Mouse (Mus musculus) heart, embryonic 14.5 days (tissue): Measurements from ENCODE around the gene Agpat4. TPM values are rescaled to one million over a fixed set of nuclear protein-coding genes. Genes with fewer than 3 reads are reported as not detected.

ENCODE experiments used
- ATAC-seq: fragments of 200-750 bp; cut with Nextera tagmentation; 2 replicates; pipeline ENCODE4 v1.8.0; 2017; ENCODE audit warnings: low read depth, moderate TSS enrichment; ENCODE audit not compliant: insufficient number of reproducible peaks, insufficient read depth, low FRiP score
- H3K27ac ChIP-seq, 2 experiments: fragments of 200-500 bp in 1 of 2; fragments of 300-500 bp in 1 of 2; sonication (generic) in 1 of 2; replicated peaks in 1 of 2; 2 replicates each; pipeline ENCODE4 v1.5.1; 2012 to 2014; ENCODE audit warnings: low read depth in 2 of 2, low read length in 2 of 2, control low read depth in 1 of 2, mild to moderate bottlenecking in 1 of 2, mixed read lengths in 1 of 2; ENCODE audit not compliant: control insufficient read depth in 1 of 2, insufficient read depth in 1 of 2
- H3K27me3 ChIP-seq: fragments of 300-500 bp; sonication (generic); 2 replicates; pipeline ENCODE4 v1.6.1; 2014; ENCODE audit warnings: mild to moderate bottlenecking, low read length, control low read depth; ENCODE audit not compliant: control insufficient read depth, insufficient read depth
- H3K36me3 ChIP-seq: fragments of 300-500 bp; sonication (generic); 2 replicates; pipeline ENCODE4 v1.6.1; 2014; ENCODE audit warnings: mild to moderate bottlenecking, control low read depth, low read length, mixed read lengths; ENCODE audit not compliant: control insufficient read depth, insufficient read depth
- H3K4me1 ChIP-seq, 2 experiments: fragments of 200-500 bp in 1 of 2; fragments of 300-500 bp in 1 of 2; sonication (generic) in 1 of 2; 2 replicates each; pipeline ENCODE4 v1.6.1; 2012 to 2014; ENCODE audit warnings: low read length in 2 of 2, control low read depth in 1 of 2, mixed read lengths in 1 of 2; ENCODE audit not compliant: control insufficient read depth in 2 of 2, insufficient read depth in 2 of 2
- H3K4me2 ChIP-seq: fragments of 300-500 bp; sonication (generic); 2 replicates; pipeline ENCODE4 v1.6.1; 2014; ENCODE audit warnings: mild to moderate bottlenecking, low read length
- H3K4me3 ChIP-seq, 2 experiments: fragments of 200-500 bp in 1 of 2; fragments of 300-500 bp in 1 of 2; sonication (generic) in 1 of 2; 2 replicates each; pipeline ENCODE4 v1.5.1; 2012 to 2014; ENCODE audit warnings: low read length in 2 of 2, mild to moderate bottlenecking in 2 of 2, control low read depth in 1 of 2, low read depth in 1 of 2, moderate library complexity in 1 of 2; ENCODE audit not compliant: control insufficient read depth in 1 of 2, insufficient read depth in 1 of 2
- H3K9ac ChIP-seq: fragments of 300-500 bp; sonication (generic); 2 replicates; pipeline ENCODE4 v1.6.1; 2014; ENCODE audit warnings: mild to moderate bottlenecking, low read length
- H3K9me3 ChIP-seq: fragments of 300-500 bp; sonication (generic); 2 replicates; pipeline ENCODE4 v1.6.1; 2016; ENCODE audit warnings: low read length, control low read depth; ENCODE audit not compliant: control insufficient read depth
- WGBS: fragments of 180-500 bp; shearing (Covaris S2); extraction: QIAGEN DNeasy Blood & Tissue Kit; methylation state at CpG from one replicate; pipeline ENCODE4 v1.1.7; 2014; 5-methylcytosine and 5-hydroxymethylcytosine counted together
- polyA plus RNA-seq: library from polyadenylated mRNA; unstranded; fragments of >200 nt; fragmentation: Nextera tagmentation; extraction: Ambion mirVana; gene quantifications from 2 replicates; pipeline ENCODE4 v1.2.1, GENCODE M21; 2014

The Agpat4 gene
- polyA plus RNA-seq, 1 experiment from 2014 or later, result 11.0 TPM

DNA sequence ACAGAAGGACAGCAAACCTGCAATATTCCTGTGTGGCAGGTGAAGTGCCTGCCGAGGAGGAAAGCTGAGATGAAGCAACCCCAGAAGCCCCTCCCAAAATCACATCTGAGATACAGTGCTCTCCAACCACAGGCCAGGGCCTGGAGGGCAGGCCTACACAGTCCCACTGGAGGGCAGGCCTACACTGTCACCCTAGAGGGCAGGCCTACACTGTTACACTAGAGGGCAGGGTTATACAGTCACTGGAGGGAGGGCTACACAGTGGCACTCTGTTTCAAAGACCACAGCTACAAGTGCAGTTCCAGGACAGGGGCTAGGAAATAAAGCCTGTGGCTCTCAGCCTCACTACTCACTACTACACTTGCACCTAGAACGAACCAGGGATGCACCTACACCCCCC, 143.4 kb downstream of the Agpat4 start:
- Histone ChIP-seq H3K27ac (no peak overlapping the region), H3K4me2 (no peak overlapping the region), H3K9ac (no peak overlapping the region), H3K36me3 (peaks cover 54% of the 10 kb centered on the region), H3K4me1 (peaks cover 6 to 13% of the 10 kb centered on the region in 2 experiments), H3K9me3 (no peaks in the 10 kb centered on the region), H3K27me3 (no peaks in the 10 kb centered on the region), H3K4me3 (no peak overlapping the region)
- WGBS, result 57% methylated on average over 2 of the region's 2 CpGs
- 0 out of 2 replicates have a peak, but pooled peaks have one; percentile 54 for ATAC-seq

DNA sequence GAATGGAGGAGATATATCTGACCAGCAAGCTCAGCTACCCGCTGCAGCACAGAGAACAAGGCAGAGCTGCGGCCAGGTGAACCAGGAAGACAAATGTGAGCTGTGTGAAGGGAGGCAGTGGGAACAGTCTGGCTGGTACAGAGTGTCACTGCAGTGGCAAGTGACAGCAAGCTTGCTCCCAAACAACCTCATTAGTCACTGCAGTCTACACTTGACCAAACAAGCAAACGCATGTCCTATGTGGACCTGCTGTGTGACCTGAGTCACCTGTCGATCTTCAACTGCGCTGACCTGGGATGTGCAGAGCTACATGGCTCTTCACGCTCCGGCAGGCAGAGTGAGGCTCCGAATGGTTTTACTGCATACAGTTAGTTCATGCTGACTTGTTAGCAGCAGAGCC, 144.3 kb downstream of the Agpat4 start:
- H3K27me3 ChIP-seq, result no peaks in the 10 kb centered on the region
- H3K9me3 ChIP-seq, result no peaks in the 10 kb centered on the region
- peaks cover 44% of the 10 kb centered on the region for H3K36me3 ChIP-seq
- no peak for ATAC-seq
- no peak overlapping the region for H3K4me2 ChIP-seq
- 95% methylated on average over 8 of the region's 8 CpGs for WGBS
- no peak overlapping the region for H3K9ac ChIP-seq
- no peak overlapping the region for H3K27ac ChIP-seq
- H3K4me3 ChIP-seq, result no peak overlapping the region
- peaks cover 10 to 18% of the 10 kb centered on the region in 2 experiments for H3K4me1 ChIP-seq

GRCm38 (mm10) chr17:12263787-12264186, 145.3 kb downstream of the Agpat4 start:
- Histone ChIP-seq H3K36me3 (peaks cover 36% of the 10 kb centered on the region), H3K27ac (0 out of 4 replicates have a peak overlapping the region, but pooled peaks of 1 of the 2 experiments have one; percentile 24), H3K4me1 (peaks cover 10 to 18% of the 10 kb centered on the region in 2 experiments), H3K4me3 (no peak overlapping the region), H3K9me3 (no peaks in the 10 kb centered on the region), H3K27me3 (no peaks in the 10 kb centered on the region), H3K4me2 (no peak overlapping the region), H3K9ac (no peak overlapping the region)
- ATAC-seq, result no peak
- 68% methylated on average over 13 of the region's 13 CpGs for WGBS

DNA sequence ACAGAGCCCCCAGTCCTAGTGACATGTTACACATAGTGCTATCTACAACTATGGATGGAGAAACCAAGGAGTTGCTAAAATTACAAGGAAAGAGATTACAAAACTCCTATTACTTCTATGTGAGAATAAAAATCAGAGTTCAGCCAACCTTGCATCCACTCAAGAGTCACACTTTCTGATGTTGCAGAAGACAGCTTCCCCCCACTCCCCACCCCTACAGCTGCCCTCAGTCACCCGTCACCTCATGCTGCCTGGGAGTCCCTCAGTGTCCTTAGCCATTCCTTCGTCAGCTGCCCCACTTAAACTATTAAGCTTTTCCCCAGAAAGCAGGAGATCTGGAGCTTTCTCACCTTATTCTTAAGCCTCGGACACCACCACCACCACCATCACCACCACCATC, 145.8 kb downstream of the Agpat4 start:
- H3K9me3 ChIP-seq, result no peaks in the 10 kb centered on the region
- H3K9ac ChIP-seq, result no peak overlapping the region
- peaks cover 10 to 18% of the 10 kb centered on the region in 2 experiments for H3K4me1 ChIP-seq
- 0 out of 4 replicates have a peak overlapping the region, but pooled peaks of 1 of the 2 experiments have one; percentile 24 for H3K27ac ChIP-seq
- no peak overlapping the region for H3K4me3 ChIP-seq
- WGBS, result 86% methylated on average over 3 of the region's 3 CpGs
- H3K36me3 ChIP-seq, result peaks cover 34% of the 10 kb centered on the region
- H3K27me3 ChIP-seq, result no peaks in the 10 kb centered on the region
- H3K4me2 ChIP-seq, result no peak overlapping the region
- ATAC-seq, result no peak

- WGBS, result 45% methylated on average over 21 of the region's 21 CpGs
- peaks cover 10 to 18% of the 10 kb centered on the region in 2 experiments for H3K4me1 ChIP-seq
- no peaks in the 10 kb centered on the region for H3K9me3 ChIP-seq
- no peak overlapping the region for H3K4me3 ChIP-seq
- no peaks in the 10 kb centered on the region for H3K27me3 ChIP-seq
- no peak overlapping the region for H3K9ac ChIP-seq
- H3K36me3 ChIP-seq, result peaks cover 34% of the 10 kb centered on the region
- H3K4me2 ChIP-seq, result peak overlapping the region; percentile 25
- ATAC-seq, result peak; percentile 44; the same call in 1 of the 2 replicates
- peak overlapping the region; percentile 61 to 71 for H3K27ac ChIP-seq
Observed at GRCm38 (mm10) chr17:12265969-12266925, 147.7 kb downstream of the Agpat4 start.

GRCm38 (mm10) chr17:12268091-12268490, 149.6 kb downstream of the Agpat4 start:
- no peaks in the 10 kb centered on the region for H3K9me3 ChIP-seq
- peaks cover 10 to 18% of the 10 kb centered on the region in 2 experiments for H3K4me1 ChIP-seq
- H3K27ac ChIP-seq, result no peak overlapping the region
- peaks cover 43% of the 10 kb centered on the region for H3K36me3 ChIP-seq
- H3K27me3 ChIP-seq, result no peaks in the 10 kb centered on the region
- H3K4me2 ChIP-seq, result no peak overlapping the region
- H3K4me3 ChIP-seq, result no peak overlapping the region
- no peak for ATAC-seq
- H3K9ac ChIP-seq, result no peak overlapping the region
- WGBS, result 87% methylated on average over 4 of the region's 4 CpGs

DNA sequence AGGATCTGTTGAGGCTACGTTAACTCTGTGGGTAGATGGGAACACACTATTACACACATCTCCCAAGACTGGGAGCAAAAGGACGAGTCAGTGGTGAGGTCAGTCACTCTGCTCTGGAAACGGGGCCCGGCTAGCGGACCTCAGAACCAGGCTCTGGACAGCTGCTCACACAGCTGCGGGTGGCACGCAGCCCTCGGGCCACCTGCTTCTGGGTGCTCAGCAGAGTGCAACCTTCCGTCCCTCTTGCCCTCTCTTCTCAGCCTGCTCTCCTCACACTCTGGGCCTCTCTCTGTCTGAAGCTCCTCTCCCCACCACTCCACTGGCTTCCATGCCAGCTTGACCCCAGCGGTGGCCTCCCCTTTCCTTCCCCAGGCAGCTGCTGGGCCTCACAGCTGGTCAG, 150.0 kb downstream of the Agpat4 start:
- Histone ChIP-seq H3K4me2 (no peak overlapping the region), H3K4me3 (no peak overlapping the region), H3K36me3 (peaks cover 38% of the 10 kb centered on the region), H3K9ac (no peak overlapping the region), H3K27me3 (no peaks in the 10 kb centered on the region), H3K27ac (no peak overlapping the region), H3K4me1 (peaks cover 10 to 18% of the 10 kb centered on the region in 2 experiments), H3K9me3 (no peaks in the 10 kb centered on the region)
- 86% methylated on average over 10 of the region's 10 CpGs for WGBS
- no peak for ATAC-seq
